Mouse (Mus musculus) stomach, postnatal 0 days (tissue): ENCODE measurements around the gene Iqschfp.

ENCODE experiments used
- CTCF ChIP-seq: IDR thresholded peaks from 2 replicates; pipeline ENCODE4 v1.5.1; 2016; ENCODE audit warnings: antibody characterized with exemption, low read depth, mild to moderate bottlenecking, moderate library complexity
- EP300 ChIP-seq: optimal IDR thresholded peaks from 2 replicates; pipeline ENCODE3; 2016; ENCODE audit warnings: antibody characterized with exemption

DNA sequence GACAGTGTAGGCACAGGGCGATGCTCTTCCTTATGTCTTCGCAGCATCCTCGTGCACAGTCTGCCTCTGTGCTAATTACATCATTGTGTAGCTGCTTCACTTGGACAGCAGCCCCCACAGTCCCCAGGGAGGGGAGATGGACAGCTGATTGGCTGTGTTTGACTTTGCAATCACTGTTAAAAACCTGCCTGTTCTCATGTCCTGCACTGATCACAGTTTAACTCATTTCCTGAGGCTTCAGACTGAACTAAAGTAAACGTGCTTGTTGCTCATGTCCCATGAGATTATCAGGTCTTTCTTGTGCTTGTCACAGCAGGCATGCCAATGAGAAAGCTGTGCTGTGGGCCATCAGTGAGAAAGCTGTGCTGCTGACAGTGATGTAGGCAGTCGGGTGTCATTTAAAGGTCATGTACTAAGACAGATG is 60.5 kb downstream of the Iqschfp start:
- TF ChIP-seq CTCF (no peak), EP300 (no peak)
